Mouse (Mus musculus) liver, embryonic 12.5 days (tissue): Measurements from ENCODE around the gene Gm10295. TPM values are rescaled to one million over a fixed set of nuclear protein-coding genes. Genes with fewer than 3 reads are reported as not detected.
A peak's percentile ranks its signal among the peaks of the same experiment; 100 is the strongest.

Experiments used
- ATAC-seq: fragments of 200-750 bp; cut with Nextera tagmentation; 2 replicates; pipeline ENCODE4 v1.8.0; 2017; ENCODE audit warnings: moderate number of reproducible peaks, mild to moderate bottlenecking, moderate library complexity
- H3K27ac ChIP-seq: fragments of 300-500 bp; sonication (generic); 2 replicates; pipeline ENCODE4 v1.5.1; 2016; ENCODE audit warnings: mild to moderate bottlenecking
- H3K27me3 ChIP-seq: fragments of 300-500 bp; sonication (generic); replicated peaks from 2 replicates; pipeline ENCODE4 v1.6.1; 2016; ENCODE audit warnings: mild to moderate bottlenecking, moderate library complexity
- H3K36me3 ChIP-seq: fragments of 300-500 bp; sonication (generic); 2 replicates; pipeline ENCODE4 v1.6.1; 2016; ENCODE audit warnings: mild to moderate bottlenecking, moderate library complexity
- H3K4me1 ChIP-seq: fragments of 300-500 bp; sonication (generic); 2 replicates; pipeline ENCODE4 v1.6.1; 2016
- H3K4me2 ChIP-seq: fragments of 300-500 bp; sonication (generic); 2 replicates; pipeline ENCODE4 v1.6.1; 2016; ENCODE audit warnings: mild to moderate bottlenecking, moderate library complexity
- H3K4me3 ChIP-seq: fragments of 300-500 bp; sonication (generic); 2 replicates; pipeline ENCODE4 v1.5.1; 2016; ENCODE audit warnings: mild to moderate bottlenecking, moderate library complexity
- H3K9ac ChIP-seq: fragments of 300-500 bp; sonication (generic); 2 replicates; pipeline ENCODE4 v1.6.1; 2016; ENCODE audit warnings: mild to moderate bottlenecking, moderate library complexity
- H3K9me3 ChIP-seq: fragments of 300-500 bp; sonication (generic); replicated peaks from 2 replicates; pipeline ENCODE4 v1.6.1; 2016; ENCODE audit warnings: mild to moderate bottlenecking, moderate library complexity
- WGBS: fragments of 180-500 bp; shearing (Covaris S2); methylation state at CpG from one replicate; pipeline ENCODE4 v1.1.7; 2016; ENCODE audit not compliant: insufficient replicate concordance; 5-methylcytosine and 5-hydroxymethylcytosine counted together
- polyA plus RNA-seq: library from polyadenylated mRNA; unstranded; fragments of >200 nt; fragmentation: Nextera tagmentation; extraction: Ambion mirVana; gene quantifications from 2 replicates; pipeline ENCODE4 v1.2.1, GENCODE M21; 2016

The Gm10295 gene
- polyA plus RNA-seq, 1 experiment from 2014 or later = not detected

DNA sequence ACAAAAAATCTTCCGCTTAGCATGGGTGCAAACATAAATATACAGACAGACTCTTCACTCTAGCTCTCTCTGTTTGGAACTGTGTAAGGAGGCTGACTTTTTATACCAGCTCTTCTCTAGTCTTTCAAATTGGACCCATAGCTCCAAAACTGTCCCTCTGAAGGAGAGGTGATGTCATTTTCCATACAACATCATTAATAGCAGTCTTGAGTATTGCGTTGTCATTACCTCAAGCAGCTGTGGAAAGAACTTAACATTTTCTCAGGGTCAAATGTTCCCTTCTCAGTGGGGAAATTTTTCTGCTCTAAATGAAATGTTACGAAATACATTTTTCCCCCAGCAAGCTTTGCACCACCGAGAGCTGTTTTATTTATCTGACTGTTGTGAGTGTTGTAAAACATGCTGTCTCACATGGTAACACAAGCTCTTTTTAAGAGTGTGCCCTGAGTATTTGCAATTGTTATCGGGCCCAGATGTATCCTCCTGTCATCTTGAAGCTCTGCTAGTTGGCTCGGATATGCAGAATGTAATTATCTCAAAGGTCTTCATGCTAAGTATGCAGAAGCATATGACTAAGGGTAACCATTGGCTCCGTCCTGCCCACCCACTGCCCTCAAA lies 38.0 kb downstream of the Gm10295 start:
- H3K4me2 ChIP-seq = no peak overlapping the region
- H3K27ac ChIP-seq = no peak overlapping the region
- no peaks in the 10 kb centered on the region for H3K36me3 ChIP-seq
- no peak overlapping the region for H3K9ac ChIP-seq
- 52% methylated on average over 7 of the region's 7 CpGs for WGBS
- peaks cover 5% of the 10 kb centered on the region; the same call in 1 of the 2 replicates for H3K4me1 ChIP-seq
- H3K9me3 ChIP-seq = no peaks in the 10 kb centered on the region
- H3K27me3 ChIP-seq = no peaks in the 10 kb centered on the region
- H3K4me3 ChIP-seq = no peak overlapping the region
- 0 out of 2 replicates have a peak, but pooled peaks have one; percentile 32 for ATAC-seq

GRCm38 (mm10) chr7:71312375-71312774 lies 38.9 kb downstream of the Gm10295 start:
- Histone ChIP-seq H3K27me3 (no peaks in the 10 kb centered on the region), H3K36me3 (no peaks in the 10 kb centered on the region), H3K27ac (no peak overlapping the region), H3K4me3 (no peak overlapping the region), H3K9me3 (no peaks in the 10 kb centered on the region), H3K4me1 (peaks cover 5% of the 10 kb centered on the region; the same call in 1 of the 2 replicates), H3K4me2 (no peak overlapping the region), H3K9ac (no peak overlapping the region)
- no peak for ATAC-seq
- 43% methylated on average over 3 of the region's 3 CpGs for WGBS

DNA sequence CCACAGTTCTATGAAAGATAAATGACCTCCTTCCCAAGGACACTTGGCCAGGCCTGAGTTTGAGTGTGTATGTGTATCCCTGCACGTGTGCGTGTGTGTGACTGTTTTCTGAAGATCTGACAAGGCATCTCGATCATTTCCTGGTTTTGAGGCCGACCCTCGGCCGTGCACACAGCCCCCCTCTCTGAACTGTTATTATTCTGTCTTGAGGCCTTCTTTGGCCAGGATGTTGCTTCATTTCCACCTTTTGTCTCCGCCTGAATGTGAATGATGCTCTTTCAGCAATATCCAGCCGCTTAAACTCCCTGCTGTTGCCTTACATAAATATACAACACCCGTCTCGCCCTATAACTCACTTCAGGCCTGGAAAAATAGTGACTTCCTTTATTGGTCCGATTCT lies 39.9 kb downstream of the Gm10295 start:
- no peak overlapping the region for H3K27ac ChIP-seq

DNA sequence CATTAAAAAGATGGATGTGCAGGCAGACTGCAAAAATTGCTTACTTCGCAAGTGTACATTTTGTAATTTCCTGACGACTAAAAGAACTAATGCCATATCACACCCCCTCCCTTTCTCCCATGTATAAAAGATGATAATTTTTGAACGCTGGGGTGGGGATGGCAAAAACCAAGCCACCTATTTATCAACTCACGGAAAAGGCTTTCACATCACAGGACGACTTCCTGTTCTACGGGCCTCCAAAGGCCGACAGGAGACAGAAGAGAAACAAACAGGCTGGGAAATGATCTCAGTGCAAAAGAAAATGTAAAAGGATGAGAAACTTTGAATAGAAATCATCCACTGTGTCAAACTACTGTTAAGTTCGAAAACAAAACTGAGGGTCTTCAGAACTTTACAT lies 43.2 kb downstream of the Gm10295 start:
- Histone ChIP-seq H3K9ac (no peak overlapping the region), H3K4me2 (no peak overlapping the region), H3K27ac (no peak overlapping the region), H3K36me3 (no peaks in the 10 kb centered on the region), H3K27me3 (no peaks in the 10 kb centered on the region), H3K4me3 (no peak overlapping the region), H3K9me3 (no peaks in the 10 kb centered on the region), H3K4me1 (peaks cover 4% of the 10 kb centered on the region; the same call in 1 of the 2 replicates)
- no peak for ATAC-seq
- WGBS = 44% methylated on average over 8 of the region's 8 CpGs

More for the DNA sequence above, 39.9 kb downstream of the Gm10295 start:
- no peak overlapping the region for H3K9ac ChIP-seq
- H3K4me2 ChIP-seq = no peak overlapping the region
- H3K4me1 ChIP-seq = peaks cover 5% of the 10 kb centered on the region; the same call in 1 of the 2 replicates
- H3K36me3 ChIP-seq = no peaks in the 10 kb centered on the region
- no peaks in the 10 kb centered on the region for H3K9me3 ChIP-seq
- WGBS = 28% methylated on average over 11 of the region's 11 CpGs
- H3K4me3 ChIP-seq = no peak overlapping the region
- H3K27me3 ChIP-seq = no peaks in the 10 kb centered on the region
- no peak for ATAC-seq

GRCm38 (mm10) chr7:71302714-71303113 lies 48.6 kb downstream of the Gm10295 start:
- H3K4me2 ChIP-seq = no peak overlapping the region
- no peaks in the 10 kb centered on the region for H3K4me1 ChIP-seq
- H3K36me3 ChIP-seq = no peaks in the 10 kb centered on the region
- 49% methylated on average over 4 of the region's 4 CpGs for WGBS
- no peak for ATAC-seq
- H3K27ac ChIP-seq = no peak overlapping the region
- H3K27me3 ChIP-seq = no peaks in the 10 kb centered on the region
- H3K9ac ChIP-seq = no peak overlapping the region
- no peaks in the 10 kb centered on the region for H3K9me3 ChIP-seq
- H3K4me3 ChIP-seq = no peak overlapping the region
